Mouse (Mus musculus) embryonic facial prominence, embryonic 13.5 days (tissue): ENCODE measurements at regions not wholly inside any gene's neighbourhood (a gene's known extent, or its start where the extent isn't known, plus 50 kb on each side); places are given as distances from the start of the nearest gene placed in this dataset.

ENCODE experiments used
- ATAC-seq: fragments of 200-750 bp; cut with Nextera tagmentation; 2 replicates; pipeline ENCODE4 v1.8.0; 2017; ENCODE audit warnings: low read depth; ENCODE audit not compliant: insufficient number of reproducible peaks, insufficient read depth, low FRiP score, low TSS enrichment
- H3K27ac ChIP-seq: fragments of 300-500 bp; sonication (generic); 2 replicates; pipeline ENCODE4 v1.5.1; 2015; ENCODE audit warnings: moderate library complexity, mild to moderate bottlenecking, inconsistent platforms
- H3K27me3 ChIP-seq: fragments of 300-500 bp; sonication (generic); 2 replicates; pipeline ENCODE4 v1.6.1; 2015; ENCODE audit warnings: mild to moderate bottlenecking, inconsistent platforms
- H3K36me3 ChIP-seq: fragments of 300-500 bp; sonication (generic); 2 replicates; pipeline ENCODE4 v1.6.1; 2015; ENCODE audit warnings: mild to moderate bottlenecking, inconsistent platforms
- H3K4me1 ChIP-seq: fragments of 300-500 bp; sonication (generic); 2 replicates; pipeline ENCODE4 v1.6.1; 2015; ENCODE audit warnings: inconsistent platforms
- H3K4me2 ChIP-seq: fragments of 300-500 bp; sonication (generic); 2 replicates; pipeline ENCODE4 v1.6.1; 2015; ENCODE audit warnings: moderate library complexity, mild to moderate bottlenecking, inconsistent platforms
- H3K4me3 ChIP-seq: fragments of 300-500 bp; sonication (generic); 2 replicates; pipeline ENCODE4 v1.5.1; 2015; ENCODE audit warnings: mild to moderate bottlenecking, inconsistent platforms
- H3K9ac ChIP-seq: fragments of 300-500 bp; sonication (generic); 2 replicates; pipeline ENCODE4 v1.6.1; 2015; ENCODE audit warnings: mild to moderate bottlenecking, inconsistent platforms
- H3K9me3 ChIP-seq: fragments of 300-500 bp; sonication (generic); 2 replicates; pipeline ENCODE4 v1.6.1; 2016; ENCODE audit warnings: inconsistent platforms
- whole genome bisulfite sequencing: fragments of 180-500 bp; shearing (Covaris S2); methylation state at CpG from one replicate; pipeline ENCODE4 v1.1.7; 2015; ENCODE audit warnings: mixed read lengths; 5-methylcytosine and 5-hydroxymethylcytosine counted together

- H3K9me3 ChIP-seq = no peaks in the 10 kb centered on the region
- no peaks in the 10 kb centered on the region for H3K27me3 ChIP-seq
- H3K27ac ChIP-seq = no peak overlapping the region
- no peak overlapping the region for H3K4me2 ChIP-seq
- no peak overlapping the region for H3K9ac ChIP-seq
- H3K4me1 ChIP-seq = no peaks in the 10 kb centered on the region
- no peak overlapping the region for H3K4me3 ChIP-seq
- no peak for ATAC-seq
- 72% methylated on average over 4 of the region's 4 CpGs for WGBS
- no peaks in the 10 kb centered on the region for H3K36me3 ChIP-seq
These were observed 485.4 kb downstream of the D3Ertd751e start for GRCm38 (mm10) chr3:42227679-42228398.

DNA sequence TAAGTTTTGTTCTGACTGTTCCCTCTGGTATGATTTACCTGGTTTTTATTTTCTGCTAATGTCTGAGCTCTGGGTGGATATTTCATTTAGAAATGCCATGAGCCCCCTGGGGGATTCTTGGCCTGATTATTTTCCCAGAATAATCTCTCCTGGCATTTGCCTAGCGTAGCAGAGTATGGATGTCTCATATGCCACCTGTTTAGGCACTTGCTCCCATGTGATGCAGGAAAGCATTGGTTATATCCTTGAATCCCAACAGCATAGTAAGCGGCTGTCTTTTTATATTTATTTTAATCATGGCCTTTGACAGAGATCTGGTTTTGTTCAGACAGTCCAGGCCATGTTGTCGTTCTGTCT, 486.0 kb downstream of the D3Ertd751e start:
- H3K4me1 ChIP-seq = no peaks in the 10 kb centered on the region
- ATAC-seq = no peak
- H3K9me3 ChIP-seq = no peaks in the 10 kb centered on the region
- H3K9ac ChIP-seq = no peak overlapping the region
- H3K4me2 ChIP-seq = no peak overlapping the region
- H3K27ac ChIP-seq = no peak overlapping the region
- no peaks in the 10 kb centered on the region for H3K27me3 ChIP-seq
- H3K4me3 ChIP-seq = no peak overlapping the region
- WGBS = 66% methylated on average over 3 of the region's 3 CpGs
- no peaks in the 10 kb centered on the region for H3K36me3 ChIP-seq

GRCm38 (mm10) chr3:42232268-42232667, 489.9 kb downstream of the D3Ertd751e start:
- no peaks in the 10 kb centered on the region for H3K9me3 ChIP-seq
- no peak overlapping the region for H3K27ac ChIP-seq
- 87% methylated on average over 5 of the region's 5 CpGs for WGBS
- no peaks in the 10 kb centered on the region for H3K36me3 ChIP-seq
- H3K27me3 ChIP-seq = no peaks in the 10 kb centered on the region
- no peak overlapping the region for H3K9ac ChIP-seq
- H3K4me3 ChIP-seq = no peak overlapping the region
- H3K4me2 ChIP-seq = no peak overlapping the region
- ATAC-seq = no peak
- H3K4me1 ChIP-seq = no peaks in the 10 kb centered on the region

DNA sequence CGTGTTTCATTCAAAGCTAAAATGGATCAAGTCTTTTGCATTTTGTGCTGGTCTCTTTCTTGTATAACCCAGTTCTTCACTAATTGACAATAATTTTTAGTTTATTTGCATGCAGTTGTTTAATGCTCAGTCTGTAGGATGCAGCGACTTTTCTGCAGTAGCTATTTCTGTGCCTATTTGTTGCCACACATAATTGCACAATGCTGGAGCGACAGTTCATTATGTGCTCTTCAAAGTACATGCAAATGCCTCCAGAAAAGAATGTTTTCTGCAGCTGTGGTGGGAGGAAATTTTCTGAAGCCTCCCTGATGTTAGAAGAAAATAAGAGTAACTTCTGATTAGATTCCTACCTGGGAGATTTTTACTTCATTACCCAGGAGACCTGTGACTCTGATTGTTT, 491.3 kb downstream of the D3Ertd751e start:
- Histone ChIP-seq H3K36me3 (no peaks in the 10 kb centered on the region), H3K4me1 (no peaks in the 10 kb centered on the region), H3K27me3 (no peaks in the 10 kb centered on the region), H3K27ac (no peak overlapping the region), H3K9ac (no peak overlapping the region), H3K4me3 (no peak overlapping the region), H3K9me3 (no peaks in the 10 kb centered on the region), H3K4me2 (no peak overlapping the region)
- ATAC-seq = no peak
- 79% methylated on average over 3 of the region's 3 CpGs for WGBS

DNA sequence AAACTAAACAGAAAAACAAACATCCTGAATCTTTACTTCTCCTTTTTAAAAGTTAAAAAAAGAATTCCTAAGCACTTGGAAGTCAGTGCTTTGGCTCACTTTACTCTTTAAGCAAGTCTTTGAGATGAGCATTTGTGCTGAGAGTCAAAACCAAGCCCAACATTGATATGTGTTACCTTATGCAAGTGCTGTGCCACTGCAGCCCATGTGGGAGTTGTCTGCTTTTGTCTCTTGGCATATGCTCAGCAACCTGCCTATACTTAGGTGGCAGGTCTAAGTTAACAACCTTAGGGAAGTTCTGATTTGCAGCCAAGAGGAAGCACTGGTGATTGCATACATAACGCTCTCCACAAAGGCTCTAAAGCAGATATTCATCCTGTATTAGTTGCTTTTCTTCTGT, 493.1 kb downstream of the D3Ertd751e start:
- no peak overlapping the region for H3K9ac ChIP-seq
- no peaks in the 10 kb centered on the region for H3K27me3 ChIP-seq
- WGBS = 78% methylated on average over 1 of the region's 1 CpGs
- no peaks in the 10 kb centered on the region for H3K4me1 ChIP-seq
- H3K9me3 ChIP-seq = no peaks in the 10 kb centered on the region
- H3K4me2 ChIP-seq = no peak overlapping the region
- H3K36me3 ChIP-seq = no peaks in the 10 kb centered on the region
- H3K27ac ChIP-seq = no peak overlapping the region
- no peak for ATAC-seq
- H3K4me3 ChIP-seq = no peak overlapping the region
